Mouse (Mus musculus): ENCODE measurements around the gene Zfp809.
A peak's percentile ranks its signal among the peaks of the same experiment; 100 is the strongest.
"Not testable (repeated sequence)": the region's sequence is repeated elsewhere in the genome, so short reads cannot be mapped to it uniquely, and the experiment has no call there.

The Zfp809 gene

DNA sequence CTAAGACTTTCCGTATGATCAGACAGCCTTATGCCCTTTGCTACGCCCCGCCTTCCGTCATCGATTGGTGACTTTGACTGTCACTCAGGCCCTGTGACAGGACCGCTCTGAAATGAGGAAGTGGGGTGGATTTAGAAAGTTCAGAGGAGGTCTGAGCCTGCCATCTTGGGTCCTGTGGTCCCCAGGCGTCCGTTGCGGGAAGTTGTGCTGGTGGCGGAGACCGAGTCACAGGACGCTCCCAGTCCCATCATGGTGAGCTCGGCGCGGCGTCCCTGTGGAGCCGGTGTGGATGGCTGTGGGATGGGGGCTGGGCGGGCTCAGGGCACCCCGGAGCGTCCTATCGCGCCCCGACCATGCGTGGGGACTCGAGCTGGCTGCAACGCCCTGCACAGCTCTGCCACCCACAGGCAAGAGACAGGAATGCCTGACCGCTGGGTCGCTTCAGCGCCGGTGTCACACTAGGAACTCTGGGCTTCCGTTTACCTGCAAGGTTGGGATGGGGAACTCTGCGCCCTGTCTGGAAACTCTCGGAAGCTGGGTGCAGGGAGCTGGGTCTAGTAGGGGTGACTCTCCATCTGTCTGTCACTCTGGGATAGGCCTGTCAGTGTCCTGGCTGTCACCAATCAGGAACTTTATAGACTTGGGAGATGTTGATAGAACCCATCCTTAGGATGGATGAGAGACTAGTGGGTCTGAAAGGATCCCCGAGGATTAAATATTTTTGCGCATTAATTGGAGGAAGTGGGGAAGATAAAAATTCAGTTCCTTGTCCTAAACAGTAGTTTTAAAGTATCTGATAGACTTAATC, at the start of gene Zfp809:
TSS of gene Zfp809 (plus strand) at position 134 of the 808 bp plus-strand sequence.
- DNase-seq (ENCODE audit: low spot score in 2 of 2) = peak; percentile 99 to 100

DNA sequence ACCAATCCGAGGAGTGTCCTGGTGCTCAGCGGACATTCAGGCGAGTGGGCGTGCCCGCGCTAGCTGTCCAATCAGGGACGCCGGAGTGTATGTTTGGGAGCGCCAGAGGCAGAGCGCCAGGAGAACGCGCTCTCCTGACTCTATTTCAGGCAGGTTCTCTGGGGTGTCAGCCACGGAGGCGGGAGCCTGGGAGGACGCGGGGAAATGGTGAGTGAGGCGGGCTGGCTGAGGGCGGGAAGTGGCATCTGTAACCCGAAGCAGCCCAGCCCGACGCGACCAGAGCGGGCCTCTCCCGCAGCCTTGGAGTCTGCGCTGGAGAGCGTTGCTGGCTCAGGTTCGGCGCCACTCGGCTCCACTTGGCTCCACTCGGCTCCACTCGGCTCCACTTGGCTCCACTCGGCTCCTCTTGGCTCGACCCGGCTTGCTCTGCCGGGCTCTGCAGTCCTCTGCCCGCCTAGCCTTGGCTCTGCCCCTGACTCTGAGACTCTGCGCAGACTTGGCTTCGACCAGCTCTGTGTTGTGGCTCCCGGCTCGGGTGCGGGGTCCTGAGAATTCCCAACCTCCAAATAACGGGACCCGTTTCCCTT, 37.4 kb upstream of the Zfp809 start, which contains the start of gene Zfp872:
TSS of gene Zfp872 (plus strand) at position 66 of the 587 bp plus-strand sequence.
- DNase-seq (ENCODE audit: low spot score in 2 of 2) = no peak

DNA sequence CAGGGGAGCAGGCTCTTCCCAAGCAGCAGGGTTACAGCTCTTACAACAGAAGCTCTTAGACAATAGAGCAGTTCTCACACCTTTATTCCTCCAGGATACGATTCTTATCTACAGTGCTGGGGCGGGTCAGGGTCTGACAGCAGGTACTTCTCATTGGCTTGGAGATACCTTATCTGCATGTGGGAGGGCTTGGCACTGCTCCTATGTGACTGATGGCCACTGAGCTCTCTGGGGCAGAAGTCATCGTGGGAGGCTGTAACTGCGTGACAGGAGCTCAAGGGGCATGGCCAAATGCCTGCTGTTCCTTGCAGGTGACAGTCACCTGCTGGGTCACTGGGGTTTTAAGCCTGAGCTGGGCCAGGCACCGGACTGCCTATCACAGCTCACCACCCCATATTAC, 29.1 kb upstream of the Zfp809 start:
- DNase-seq (ENCODE audit: low spot score in 2 of 2) = no peak

DNA sequence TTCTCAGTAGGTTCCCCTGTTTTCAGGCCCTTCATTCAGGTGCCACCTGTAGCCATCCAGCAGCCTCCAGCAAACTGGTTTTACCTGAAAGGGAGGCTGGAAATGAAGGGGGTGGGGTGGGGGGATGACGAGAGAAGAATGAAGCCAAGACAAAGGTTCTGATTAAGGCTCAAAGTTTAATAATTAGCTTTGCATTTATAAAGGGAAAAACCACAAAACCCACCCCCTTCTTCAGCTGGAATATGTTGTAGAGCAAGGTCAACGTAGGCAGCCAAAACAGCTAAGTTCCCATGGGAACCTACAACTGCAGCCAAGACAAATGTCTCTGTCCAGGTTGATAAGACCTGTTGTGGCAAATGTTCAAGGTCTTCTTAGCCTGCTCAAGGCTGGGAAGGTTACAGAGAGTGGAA, 11.7 kb upstream of the Zfp809 start:
- no peak for DNase-seq (ENCODE audit: low spot score in 2 of 2)

DNA sequence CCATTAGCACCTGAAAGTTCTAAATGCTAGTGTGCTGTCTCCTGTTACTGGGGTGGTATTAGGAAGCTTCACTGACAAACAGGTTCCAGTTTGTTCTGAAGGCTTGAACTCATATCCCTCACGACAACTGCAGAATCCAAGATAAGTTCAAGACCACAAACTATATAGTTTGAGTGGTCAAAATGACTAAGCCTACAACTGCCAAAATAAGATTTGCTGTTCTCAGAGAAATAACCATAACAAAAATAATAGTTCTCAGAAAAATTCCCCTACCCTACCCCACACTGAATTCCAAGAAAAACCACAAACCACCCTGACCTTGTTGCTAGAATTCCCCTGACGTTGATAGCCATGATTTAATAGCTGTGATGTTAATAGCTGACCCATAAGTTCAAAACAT, 11.0 kb upstream of the Zfp809 start:
- DNase-seq (ENCODE audit: low spot score in 2 of 2) = no peak

DNA sequence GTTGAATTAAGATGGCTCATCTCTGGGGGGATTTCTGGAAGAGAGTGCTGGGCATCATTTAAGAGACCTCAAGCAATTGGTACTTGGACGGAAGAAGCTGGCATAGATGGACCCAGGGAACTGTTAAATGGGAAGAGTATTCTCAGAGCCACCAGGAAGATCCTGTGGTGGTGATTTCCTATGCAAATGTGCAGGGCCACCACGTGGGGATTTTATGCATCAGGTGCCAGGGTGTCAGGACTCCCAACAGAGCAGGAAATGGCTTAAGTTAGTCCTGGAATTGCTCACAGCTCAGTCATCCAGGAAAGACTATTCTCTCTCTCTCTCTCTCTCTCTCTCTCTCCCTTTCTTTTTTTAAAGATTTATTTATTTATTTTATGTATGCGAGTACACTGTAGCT, 8.8 kb upstream of the Zfp809 start:
- no peak for DNase-seq (ENCODE audit: low spot score in 2 of 2)

DNA sequence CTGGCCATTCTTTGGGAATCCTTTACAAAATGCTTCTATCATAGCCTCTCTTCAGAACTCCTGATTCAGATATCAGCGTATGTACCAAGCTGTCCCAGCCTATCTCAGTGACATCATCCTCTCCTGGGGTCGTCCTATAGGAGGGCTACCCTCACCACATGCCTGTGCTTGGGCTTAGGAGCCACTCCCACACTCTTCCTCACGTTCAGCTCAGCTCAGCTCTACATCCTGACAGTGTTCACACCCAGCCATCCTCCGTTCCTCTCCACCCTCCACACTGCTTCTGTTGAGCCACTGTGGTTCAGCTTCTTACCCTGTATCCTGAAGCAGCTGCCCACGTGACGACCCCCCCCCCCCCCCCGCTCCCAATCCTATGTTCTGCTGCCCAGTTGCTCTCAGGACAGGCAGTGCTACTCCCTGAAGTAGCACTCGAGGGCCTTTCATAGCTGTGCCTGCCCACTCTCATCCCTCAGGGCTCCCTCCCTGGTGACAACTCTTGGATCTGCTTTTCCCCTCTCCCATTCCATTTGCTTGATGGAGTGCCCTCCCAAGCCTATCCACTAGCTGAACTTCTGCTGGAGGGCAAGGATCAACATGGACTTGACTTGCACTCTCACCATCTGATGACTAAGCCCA, 7.5 kb upstream of the Zfp809 start:
- DNase-seq (ENCODE audit: low spot score in 2 of 2) = no peak

DNA sequence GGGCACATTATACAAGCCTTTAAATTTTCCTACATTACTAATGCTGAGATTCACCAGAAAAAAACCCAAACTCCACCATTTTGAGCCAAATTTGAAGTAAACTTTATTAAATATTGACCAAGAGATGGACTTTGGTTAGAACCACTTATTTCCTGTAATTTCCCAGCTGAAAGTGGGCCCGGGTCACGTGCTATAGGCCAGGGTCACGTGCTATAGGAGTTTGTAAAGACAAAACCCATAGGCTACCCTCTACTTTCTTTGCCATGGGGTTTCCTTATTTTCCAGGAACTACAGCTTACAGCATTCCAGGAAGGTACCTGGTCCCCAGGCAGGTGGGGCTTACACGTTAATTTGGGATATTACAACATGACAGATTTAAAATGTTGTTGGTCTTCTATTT, 1.4 kb upstream of the Zfp809 start:
- DNase-seq (ENCODE audit: low spot score in 2 of 2) = no peak

DNA sequence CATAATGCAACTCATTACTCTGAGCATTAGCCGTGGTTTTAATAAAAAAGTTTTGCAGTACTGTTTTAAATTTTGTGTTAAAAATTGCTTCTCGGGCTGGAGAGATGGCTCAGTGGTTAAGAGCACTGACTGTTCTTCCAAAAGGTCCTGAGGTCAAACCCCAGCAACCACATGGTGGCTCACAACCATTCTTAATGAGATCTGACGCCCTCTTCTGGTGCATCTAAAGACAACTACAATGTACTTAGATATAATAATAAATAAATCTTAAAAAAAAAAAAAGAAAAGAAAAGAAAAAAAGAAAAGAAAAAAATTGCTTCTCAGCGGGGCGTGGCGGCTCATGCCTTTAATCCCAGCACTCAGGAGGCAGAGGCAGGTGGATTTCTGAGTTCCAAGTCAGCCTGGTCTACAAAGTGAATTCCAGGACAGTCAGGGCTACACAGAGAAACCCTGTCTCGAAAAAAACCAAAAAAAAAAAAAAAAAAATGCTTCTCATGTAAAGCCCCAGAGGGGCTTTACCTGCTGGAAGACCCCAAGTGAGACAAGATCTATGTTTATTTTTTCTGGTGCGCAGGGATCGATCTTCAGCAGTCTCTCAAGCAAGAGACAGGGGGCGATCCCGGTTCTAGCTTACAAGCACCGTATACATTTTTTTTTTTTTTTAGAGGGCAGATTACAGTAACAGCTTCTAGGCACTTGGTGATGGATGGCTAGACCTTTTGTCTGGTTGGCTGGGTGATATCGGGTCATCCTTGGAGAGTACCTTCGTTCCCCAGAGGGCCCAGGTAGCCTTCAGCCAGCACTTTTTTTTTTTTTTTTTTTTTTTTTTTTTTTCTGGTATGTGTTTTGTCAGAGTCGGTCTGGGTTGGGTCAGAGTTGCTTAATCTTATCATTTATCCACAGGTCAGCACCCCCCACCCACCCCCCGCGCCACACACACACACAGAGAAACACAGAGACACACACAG, 694 bp upstream of the Zfp809 start:
- peak; percentile 34 to 66 for DNase-seq (ENCODE audit: low spot score in 2 of 2)

DNA sequence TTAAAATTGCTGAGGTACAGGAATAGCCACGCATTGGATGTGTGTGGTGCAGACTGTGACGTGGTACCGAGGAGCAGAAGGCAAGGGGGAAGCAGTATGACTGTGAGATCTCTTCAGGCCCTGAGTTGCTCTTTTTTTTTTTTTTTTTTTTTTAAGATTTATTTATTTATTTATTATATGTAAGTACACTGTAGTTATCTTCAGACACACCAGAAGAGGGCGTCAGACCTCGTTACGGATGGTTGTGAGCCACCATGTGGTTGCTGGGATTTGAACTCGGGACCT, 817 bp downstream of the Zfp809 start:
- DNase-seq (ENCODE audit: low spot score in 2 of 2) = not testable (repeated sequence)

DNA sequence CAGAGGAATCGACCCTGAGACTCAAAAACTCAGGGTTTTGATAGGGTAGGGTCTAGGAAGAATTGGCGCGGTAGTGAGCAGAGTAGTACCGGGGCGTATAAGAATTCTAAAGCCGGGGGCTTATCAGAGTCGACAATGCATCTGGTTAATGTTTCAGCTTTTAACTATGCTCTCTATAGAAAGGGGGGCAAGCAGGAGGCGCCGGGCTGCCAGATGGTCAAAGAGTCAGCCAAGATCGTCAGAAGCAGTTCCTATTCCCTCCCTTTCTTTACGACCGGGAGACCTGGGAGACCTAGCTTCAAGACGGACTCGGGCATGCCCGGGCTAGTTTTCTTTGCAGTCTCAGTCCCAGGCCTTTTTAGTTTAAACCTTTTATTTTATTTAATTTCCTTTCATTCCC, 1.3 kb downstream of the Zfp809 start:
- no peak for DNase-seq (ENCODE audit: low spot score in 2 of 2)

DNA sequence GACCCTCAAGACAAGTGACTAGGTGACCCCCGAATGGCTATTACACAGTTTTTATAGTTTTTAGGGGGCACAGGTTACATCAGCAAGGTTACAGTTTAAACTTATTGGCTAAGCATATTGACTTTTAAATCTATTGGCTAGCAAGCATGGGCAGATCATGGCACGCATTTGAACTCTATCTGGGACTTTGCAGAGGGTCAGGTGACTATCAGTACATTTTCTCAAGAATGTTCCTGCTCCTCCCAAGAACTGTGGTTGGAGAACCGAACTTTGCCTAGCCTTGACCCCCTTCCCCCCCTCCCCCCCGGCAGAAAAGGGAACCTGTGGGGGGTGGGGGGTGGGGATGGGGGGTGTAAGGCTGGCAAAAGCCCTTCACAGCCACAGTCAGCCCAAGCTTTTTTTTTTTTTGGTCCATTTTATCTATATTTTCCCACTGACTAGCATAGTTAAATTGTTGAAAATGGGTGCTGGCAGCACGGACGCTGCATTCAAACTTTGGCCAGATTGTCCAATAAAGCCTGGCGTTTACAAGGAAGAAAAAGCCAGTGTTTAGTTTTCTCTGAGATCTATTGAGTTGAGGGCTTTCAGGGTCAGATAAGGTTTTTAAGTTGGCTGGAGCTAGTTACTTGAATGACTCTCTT, 4.0 kb downstream of the Zfp809 start:
- no peak for DNase-seq (ENCODE audit: low spot score in 2 of 2)

DNA sequence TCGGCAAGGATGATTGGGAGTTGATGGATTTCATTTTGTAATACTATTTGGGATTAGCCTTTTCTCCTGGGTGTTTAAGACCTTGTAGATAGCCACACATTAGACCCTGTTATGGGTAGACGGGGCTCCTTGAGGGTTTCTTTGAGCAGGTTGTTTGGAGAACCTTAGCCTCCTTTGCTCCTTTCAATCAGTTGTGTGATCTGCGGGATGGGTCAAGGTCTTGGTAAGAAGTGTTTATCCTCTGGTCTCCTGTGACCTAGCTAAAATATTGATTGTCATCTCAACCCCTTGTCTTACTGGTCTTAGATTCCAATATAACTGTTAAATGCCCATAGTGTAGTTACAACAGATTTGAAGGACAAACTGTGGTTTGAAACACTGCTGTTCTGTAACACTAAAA, 4.5 kb downstream of the Zfp809 start:
- no peak for DNase-seq (ENCODE audit: low spot score in 2 of 2)

DNA sequence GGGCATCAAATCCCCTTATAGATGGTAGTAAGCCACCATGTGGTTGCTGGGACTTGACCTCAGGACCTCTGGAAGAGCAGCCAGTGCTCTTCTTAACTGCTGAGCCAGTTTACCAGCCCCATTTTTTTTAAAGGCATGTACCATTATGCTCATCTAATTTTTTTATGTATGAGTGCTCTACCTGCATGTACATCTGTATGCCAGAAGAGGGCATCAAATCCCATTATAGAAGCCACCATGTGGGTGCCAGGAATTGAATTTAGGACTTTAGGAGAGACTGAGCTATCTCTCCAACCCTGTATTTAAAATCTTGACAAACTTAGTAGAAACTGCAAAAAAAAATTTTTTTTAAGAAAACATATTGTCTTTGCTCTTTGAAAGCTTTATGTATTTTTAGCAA, 5.0 kb downstream of the Zfp809 start:
- no peak for DNase-seq (ENCODE audit: low spot score in 2 of 2)

DNA sequence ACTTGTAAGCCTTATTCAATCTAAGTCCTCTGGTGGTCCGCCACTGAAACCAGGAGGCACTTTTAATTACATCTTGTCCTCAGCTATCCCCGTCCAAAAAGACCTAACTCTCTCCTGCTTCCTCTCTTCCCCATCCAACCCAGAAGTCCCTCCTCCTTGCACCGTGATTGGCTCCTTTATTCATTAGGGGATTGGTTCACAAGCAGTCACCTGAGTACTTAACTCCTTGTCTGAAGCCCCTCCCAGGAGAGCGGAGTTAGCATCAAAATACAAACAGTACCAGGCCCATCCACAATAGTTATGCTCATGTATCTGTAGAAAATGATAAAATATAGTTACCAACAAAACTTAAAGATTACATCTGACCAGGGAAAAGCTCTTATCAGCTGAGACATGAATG, 14.5 kb downstream of the Zfp809 start:
- no peak for DNase-seq (ENCODE audit: low spot score in 2 of 2)

DNA sequence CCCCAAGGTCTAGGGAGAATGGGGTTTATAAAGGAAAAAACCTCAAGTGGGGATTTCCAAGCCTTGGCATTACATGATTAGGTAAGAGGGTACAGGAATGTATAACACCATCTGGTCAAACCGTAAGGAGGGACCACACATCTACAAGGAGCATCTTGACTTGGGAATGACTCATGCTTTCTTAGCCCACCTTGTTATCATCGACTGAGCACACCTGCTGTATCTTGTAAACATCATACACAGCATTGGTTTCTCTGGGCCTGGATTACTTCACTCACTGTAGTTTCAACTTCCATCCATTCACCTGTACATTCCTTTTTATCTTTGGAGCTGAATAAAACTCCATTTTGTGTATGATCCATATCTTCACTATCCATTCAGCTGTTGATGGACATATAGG, 18.7 kb downstream of the Zfp809 start:
- DNase-seq (ENCODE audit: low spot score in 2 of 2) = no peak

DNA sequence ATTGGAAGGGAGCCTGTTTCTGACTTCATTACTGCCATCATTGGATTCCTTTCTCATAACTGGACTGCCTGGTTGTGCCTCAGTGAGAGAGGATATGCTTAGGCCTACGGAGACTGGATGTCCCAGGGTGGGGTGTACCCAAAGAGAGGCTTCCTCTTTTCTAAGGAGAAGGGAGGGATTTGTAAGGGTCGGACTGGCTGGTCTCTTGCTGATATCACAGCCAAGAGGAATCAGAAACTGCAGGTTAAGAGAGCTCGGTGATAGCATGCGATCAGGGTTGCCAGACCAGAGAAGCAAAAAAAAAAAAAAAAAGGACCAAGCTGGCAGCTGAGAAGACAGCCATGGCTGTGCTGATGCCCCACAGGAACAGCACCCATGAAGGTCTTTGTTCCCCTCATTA, 31.1 kb downstream of the Zfp809 start:
- no peak for DNase-seq (ENCODE audit: low spot score in 2 of 2)

DNA sequence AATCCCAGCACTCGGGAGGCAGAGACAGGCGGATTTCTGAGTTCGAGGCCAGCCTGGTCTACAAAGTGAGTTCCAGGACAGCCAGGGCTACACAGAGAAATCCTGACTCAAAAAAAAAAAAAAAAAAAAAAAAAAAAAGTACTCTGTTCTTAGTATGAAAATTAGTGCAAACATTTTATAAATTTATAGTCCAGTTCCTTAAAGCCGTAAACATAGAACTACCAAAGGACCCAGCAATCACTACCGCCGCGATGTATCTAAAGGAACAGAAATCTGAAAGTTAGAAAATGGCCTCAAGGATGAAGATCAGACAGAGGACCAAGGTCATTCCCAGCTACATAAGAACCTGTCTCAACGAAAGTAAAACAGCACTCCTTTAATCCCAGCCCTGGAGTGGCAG, 33.3 kb downstream of the Zfp809 start:
- DNase-seq (ENCODE audit: low spot score in 2 of 2) = no peak

DNA sequence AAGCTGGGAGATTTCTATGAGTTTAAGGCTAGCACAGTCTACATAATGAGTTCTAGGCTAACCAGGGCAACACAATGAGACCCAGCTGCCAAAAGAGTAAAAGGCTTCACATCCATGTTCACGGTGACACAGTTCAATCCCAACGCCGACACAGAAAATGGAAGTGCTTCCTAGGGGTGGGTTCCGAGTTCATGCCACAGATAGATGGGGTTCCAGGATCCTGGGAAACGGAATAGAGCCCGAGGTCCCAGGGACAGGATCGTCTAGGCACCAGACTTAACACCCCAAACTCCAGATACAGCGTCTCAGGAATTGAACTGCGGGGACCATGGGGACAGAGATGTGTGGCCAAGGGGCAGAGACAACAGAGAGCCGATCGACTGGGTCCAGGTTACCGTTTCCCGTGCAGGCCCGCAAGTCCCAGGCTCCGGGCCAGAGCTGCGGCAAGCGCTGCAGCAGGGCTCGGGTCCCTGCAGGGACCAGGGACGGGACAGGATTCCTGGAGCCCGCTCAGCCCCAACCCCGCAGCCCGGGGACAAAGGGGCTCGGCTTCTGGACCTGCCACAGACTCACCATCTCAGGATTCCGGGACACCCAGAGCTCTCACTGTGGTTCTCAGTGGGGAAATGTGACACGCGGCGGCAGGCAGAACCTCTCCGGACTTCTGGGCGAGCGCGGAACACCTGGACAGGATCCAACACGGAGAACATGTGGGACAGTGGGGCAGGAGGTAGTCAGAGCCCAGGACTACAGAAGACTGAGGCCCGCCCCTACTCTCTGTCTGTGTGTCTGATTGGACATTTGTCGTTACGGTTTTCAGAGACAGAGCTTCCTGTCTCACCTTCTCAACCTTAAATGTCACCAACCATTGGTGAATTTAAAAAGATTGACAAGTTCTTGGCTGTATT, 33.9 kb downstream of the Zfp809 start, which contains the start of gene Zfp599:
TSS of gene Zfp599 (minus strand) at position 712 of the 908 bp plus-strand sequence.
- DNase-seq (ENCODE audit: low spot score in 2 of 2) = peak; percentile 51 to 74

DNA sequence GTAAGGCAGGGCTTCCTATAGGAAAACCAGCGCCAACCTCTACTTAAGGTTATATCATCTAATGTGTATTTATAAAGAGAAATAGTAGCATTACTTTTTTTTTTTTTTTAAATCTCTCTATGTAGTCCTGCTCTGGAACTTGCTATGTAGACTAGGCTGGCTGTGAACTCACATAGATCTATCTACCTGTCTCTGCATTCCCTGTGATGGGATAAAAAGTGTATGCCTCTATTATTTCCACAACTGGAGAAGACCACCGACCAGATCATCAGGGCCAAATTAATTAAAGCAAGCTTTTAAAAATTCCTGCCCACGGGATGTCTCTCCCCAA, 34.5 kb downstream of the Zfp809 start:
- DNase-seq (ENCODE audit: low spot score in 2 of 2) = no peak

DNA sequence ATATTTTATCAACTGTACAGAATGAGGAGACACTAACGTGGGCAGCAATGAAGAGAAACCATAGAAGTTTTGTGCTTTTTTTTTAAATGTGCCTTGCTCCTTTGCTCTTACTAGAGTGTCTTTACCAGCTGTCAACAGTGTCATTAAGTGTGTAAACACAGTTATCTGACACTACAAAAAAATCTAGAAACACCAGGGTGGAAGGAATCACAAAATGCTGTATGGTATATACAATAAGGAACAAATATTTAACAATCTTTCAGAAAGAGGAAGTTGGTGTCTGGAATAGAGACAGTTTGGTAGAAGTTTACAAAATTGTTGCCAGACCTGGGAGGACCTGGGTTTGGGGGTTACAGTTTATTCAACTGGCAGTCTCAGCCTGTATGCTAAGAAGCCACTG, 36.1 kb downstream of the Zfp809 start:
- no peak for DNase-seq (ENCODE audit: low spot score in 2 of 2)

Data from spleen, postnatal 4 days (tissue).